Mouse (Mus musculus): ENCODE measurements at regions not wholly inside any gene's neighbourhood (a gene's known extent, or its start where the extent isn't known, plus 50 kb on each side); places are given as distances from the start of the nearest gene placed in this dataset.

- no peak for DNase-seq
- intact Hi-C loops (cut with DNase I), result no loop called here
- Histone ChIP-seq H3K4me3 (no peak overlapping the region), H3K27ac (no peak overlapping the region)
- no peak for TF ChIP-seq CTCF (IDR thresholded peaks at IDR 0.05)
Measured at GRCm38 (mm10) chr12:32727539-32727938, 91.8 kb upstream of the Nampt start.

GRCm38 (mm10) chr12:32728425-32728824, 90.9 kb upstream of the Nampt start:
- Histone ChIP-seq H3K4me3 (no peak overlapping the region), H3K27ac (no peak overlapping the region)
- DNase-seq, result no peak
- intact Hi-C loops (cut with DNase I), result no loop called here
- no peak for TF ChIP-seq CTCF (IDR thresholded peaks at IDR 0.05)

GRCm38 (mm10) chr12:32735224-32735623, 84.1 kb upstream of the Nampt start:
- no peak for TF ChIP-seq CTCF (IDR thresholded peaks at IDR 0.05)
- intact Hi-C loops (cut with DNase I), result no loop called here

GRCm38 (mm10) chr12:32741465-32741864, 77.9 kb upstream of the Nampt start:
- intact Hi-C loops (cut with DNase I), result no loop called here
- Histone ChIP-seq H3K27ac (no peak overlapping the region), H3K4me3 (no peak overlapping the region)
- DNase-seq, result no peak
- TF ChIP-seq CTCF (IDR thresholded peaks at IDR 0.05), result no peak

More at GRCm38 (mm10) chr12:32735224-32735623, 84.1 kb upstream of the Nampt start:
- DNase-seq, result no peak
- no peak overlapping the region for H3K4me3 ChIP-seq
- H3K27ac ChIP-seq, result no peak overlapping the region

- TF ChIP-seq CTCF (IDR thresholded peaks at IDR 0.05), result no peak
- no peak overlapping the region for H3K4me3 ChIP-seq
- H3K27ac ChIP-seq, result no peak overlapping the region
- peak; percentile 24 for DNase-seq
- intact Hi-C loops (cut with DNase I), result no loop called here
Measured at GRCm38 (mm10) chr12:32757441-32758119, 61.8 kb upstream of the Nampt start.

GRCm38 (mm10) chr12:32758150-32758549, 61.2 kb upstream of the Nampt start:
- intact Hi-C loops (cut with DNase I), result no loop called here
- TF ChIP-seq CTCF (IDR thresholded peaks at IDR 0.05), result no peak
- DNase-seq, result no peak
- Histone ChIP-seq H3K27ac (no peak overlapping the region), H3K4me3 (no peak overlapping the region)

- TF ChIP-seq CTCF (IDR thresholded peaks at IDR 0.05), result no peak
- DNase-seq, result no peak
- Histone ChIP-seq H3K4me3 (no peak overlapping the region), H3K27ac (no peak overlapping the region)
- intact Hi-C loops (cut with DNase I), result no loop called here
Measured at GRCm38 (mm10) chr12:32760627-32761026, 58.7 kb upstream of the Nampt start.

- no peak for TF ChIP-seq CTCF (IDR thresholded peaks at IDR 0.05)
- no peak for DNase-seq
- Histone ChIP-seq H3K27ac (no peak overlapping the region), H3K4me3 (no peak overlapping the region)
- intact Hi-C loops (cut with DNase I), result no loop called here
Measured at GRCm38 (mm10) chr12:32761055-32761454, 58.3 kb upstream of the Nampt start.

- intact Hi-C loops (cut with DNase I), result no loop called here
- Histone ChIP-seq H3K27ac (no peak overlapping the region), H3K4me3 (no peak overlapping the region)
- TF ChIP-seq CTCF (IDR thresholded peaks at IDR 0.05), result no peak
- no peak for DNase-seq
Measured at GRCm38 (mm10) chr12:32764271-32764670, 55.1 kb upstream of the Nampt start.

GRCm38 (mm10) chr12:32764747-32765146, 54.6 kb upstream of the Nampt start:
- H3K27ac ChIP-seq, result no peak overlapping the region
- intact Hi-C loops (cut with DNase I), result no loop called here

GRCm38 (mm10) chr12:32765861-32766260, 53.5 kb upstream of the Nampt start:
- TF ChIP-seq CTCF (IDR thresholded peaks at IDR 0.05), result no peak
- Histone ChIP-seq H3K4me3 (no peak overlapping the region), H3K27ac (peak overlapping the region; percentile 17)
- intact Hi-C loops (cut with DNase I), result no loop called here
- DNase-seq, result peak; percentile 46

More at GRCm38 (mm10) chr12:32764747-32765146, 54.6 kb upstream of the Nampt start:
- no peak for DNase-seq
- no peak overlapping the region for H3K4me3 ChIP-seq
- no peak for TF ChIP-seq CTCF (IDR thresholded peaks at IDR 0.05)

GRCm38 (mm10) chr12:32766575-32766974, 52.8 kb upstream of the Nampt start:
- Histone ChIP-seq H3K27ac (no peak overlapping the region), H3K4me3 (no peak overlapping the region)
- no peak for TF ChIP-seq CTCF (IDR thresholded peaks at IDR 0.05)
- no peak for DNase-seq
- intact Hi-C loops (cut with DNase I), result no loop called here

GRCm38 (mm10) chr12:32767206-32768081, 51.9 kb upstream of the Nampt start:
- no peak overlapping the region for H3K27ac ChIP-seq
- no peak for DNase-seq
- no peak overlapping the region for H3K4me3 ChIP-seq
- intact Hi-C loops (cut with DNase I), result no loop called here
- TF ChIP-seq CTCF (IDR thresholded peaks at IDR 0.05), result no peak
